Mouse (Mus musculus) lung, adult 2 months (tissue): ENCODE data around the gene Ear2. TPM values are rescaled to one million over a fixed set of nuclear protein-coding genes. Genes with fewer than 3 reads are reported as not detected.
"Not testable (repeated sequence)": the region's sequence is repeated elsewhere in the genome, so short reads cannot be mapped to it uniquely, and the experiment has no call there.

ENCODE experiments used
- DNase-seq: peaks from one replicate; pipeline ENCODE4 v3.0.0; 2022
- H3K4me1 ChIP-seq: fragments of 200-500 bp; 2 replicates; pipeline ENCODE4 v1.6.1; 2011; ENCODE audit warnings: low read length; ENCODE audit not compliant: control insufficient read depth, insufficient read depth
- H3K4me3 ChIP-seq: fragments of 200-500 bp; replicated peaks from 2 replicates; pipeline ENCODE3; 2011; ENCODE audit warnings: low read depth, mild to moderate bottlenecking, control low read depth, low read length; ENCODE audit errors: extremely low read depth
- CTCF ChIP-seq: fragments of 200-500 bp; IDR thresholded peaks from 2 replicates; pipeline ENCODE4 v1.5.1; 2011; ENCODE audit warnings: mild to moderate bottlenecking, low read length, control low read depth; ENCODE audit not compliant: insufficient read depth
- POLR2A ChIP-seq: fragments of 200-500 bp; IDR thresholded peaks from 2 replicates; pipeline ENCODE4 v1.6.1; 2011; ENCODE audit warnings: low read depth, mild to moderate bottlenecking, control low read depth, low read length, borderline replicate concordance; ENCODE audit errors: extremely low read depth
- WGBS: fragments of 180-500 bp; shearing (Covaris S2); methylation state at CpG from one replicate; pipeline ENCODE4 v1.1.7; 2018; 5-methylcytosine and 5-hydroxymethylcytosine counted together
- polyA plus RNA-seq: library from polyadenylated mRNA; depleted of rRNA; stranded (reverse); fragments of >200 nt; gene quantifications from 2 replicates; pipeline ENCODE4 v1.2.3, GENCODE M21; 2012; rRNA removed

The Ear2 gene
- polyA plus RNA-seq, result 277 and 332 TPM in 2 replicates

DNA sequence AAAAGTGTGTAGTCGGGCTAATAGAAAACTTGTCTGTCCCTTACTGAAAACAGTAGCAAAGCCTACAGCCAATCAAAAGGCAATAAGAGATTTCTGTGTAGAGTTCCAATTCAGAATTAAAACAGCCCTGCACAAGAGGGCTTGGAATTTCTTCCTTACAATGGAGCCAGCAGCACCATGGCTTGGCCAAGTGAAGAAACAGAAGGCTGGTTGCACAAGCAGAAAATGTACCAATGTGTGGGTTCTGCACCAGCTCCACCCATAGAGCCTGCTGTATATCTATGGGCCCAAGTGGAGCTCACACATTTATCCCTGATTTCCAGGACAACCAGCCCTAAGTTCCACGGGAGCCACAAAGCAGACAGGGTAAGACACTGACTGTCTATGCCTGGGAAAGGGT, at the start of gene Ear2:
Gene Ear2, plus strand, starts transcription at position 301 of the 400 bp plus-strand sequence.
- WGBS, result 70% methylated on average over 2 of the region's 2 CpGs
- H3K4me1 ChIP-seq, result not testable (repeated sequence)

DNA sequence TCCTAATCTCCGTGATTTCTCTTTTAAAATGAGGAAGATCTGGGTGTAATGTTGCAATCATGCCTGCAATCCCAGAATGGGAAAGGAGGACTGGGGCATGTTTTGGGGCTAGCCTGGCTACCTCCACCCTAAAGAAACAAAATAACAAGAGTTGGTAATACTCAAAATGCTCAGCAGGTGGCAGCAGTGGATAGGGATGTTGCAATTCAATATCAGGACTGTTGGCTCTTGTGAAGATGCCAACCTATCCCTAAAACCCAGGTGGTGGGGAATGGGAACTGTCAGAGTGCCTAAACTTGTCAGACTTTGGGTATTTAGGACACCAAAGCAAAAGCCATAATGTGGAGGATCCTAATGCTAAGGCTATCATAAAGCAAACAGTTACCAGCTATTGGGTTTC, 34.6 kb upstream of the Ear2 start:
- not testable (repeated sequence) for DNase-seq, H3K4me3 ChIP-seq, H3K4me1 ChIP-seq
- WGBS, result 81% methylated on average over 1 of the region's 1 CpGs

More for the DNA sequence above, at the start of gene Ear2:
- not testable (repeated sequence) for DNase-seq, H3K4me3 ChIP-seq

DNA sequence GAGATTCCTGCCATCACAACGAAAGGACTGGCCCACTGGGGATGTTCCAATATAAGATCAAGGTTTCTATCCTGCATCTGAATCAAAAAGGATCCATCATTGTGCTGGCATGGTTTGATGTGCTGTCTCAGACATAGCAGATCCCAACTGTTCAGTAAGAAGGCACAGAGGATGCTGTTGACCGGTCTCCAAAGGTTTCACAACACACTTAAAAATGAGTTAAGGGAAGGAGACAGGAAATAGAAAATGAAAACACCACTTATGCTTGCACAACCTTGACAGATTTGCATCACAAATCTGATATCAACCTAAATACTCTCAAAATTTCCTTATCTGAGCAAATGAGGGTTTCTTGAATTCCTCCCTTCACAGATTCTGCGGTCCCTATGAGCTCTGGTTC, 31.9 kb upstream of the Ear2 start:
- not testable (repeated sequence) for H3K4me3 ChIP-seq, H3K4me1 ChIP-seq, DNase-seq
- whole genome bisulfite sequencing, result 48% methylated on average over 2 of the region's 3 CpGs

DNA sequence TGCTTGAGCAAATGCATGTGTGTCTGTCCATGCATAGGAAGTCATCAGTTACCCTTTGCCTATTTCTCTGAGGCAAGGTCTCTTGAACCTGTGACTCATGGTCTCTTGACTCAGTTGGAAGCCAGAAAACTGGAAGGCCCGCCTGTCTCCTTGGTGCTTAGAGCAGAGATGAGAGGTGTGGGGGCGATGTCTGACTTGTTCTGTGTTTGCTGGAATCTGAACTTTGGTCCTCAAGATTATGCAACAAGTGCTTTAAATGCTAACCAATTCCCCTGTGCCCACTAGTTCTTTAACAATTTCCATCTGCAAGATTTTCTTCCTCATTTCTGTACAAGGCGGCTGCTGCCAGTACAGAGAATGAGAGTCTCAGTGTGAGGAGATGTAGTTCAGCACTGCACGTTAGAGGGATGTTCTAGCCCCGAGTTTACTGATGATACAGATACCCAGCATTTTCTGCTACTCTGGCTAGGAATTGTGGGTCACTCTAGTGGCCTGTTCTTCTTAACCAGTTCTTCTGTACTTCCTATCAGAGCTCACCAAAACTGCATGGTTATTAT, 24.6 kb upstream of the Ear2 start:
- DNase-seq, H3K4me3 ChIP-seq, H3K4me1 ChIP-seq: not testable (repeated sequence)
- WGBS, result 48% methylated on average over 5 of the region's 5 CpGs

DNA sequence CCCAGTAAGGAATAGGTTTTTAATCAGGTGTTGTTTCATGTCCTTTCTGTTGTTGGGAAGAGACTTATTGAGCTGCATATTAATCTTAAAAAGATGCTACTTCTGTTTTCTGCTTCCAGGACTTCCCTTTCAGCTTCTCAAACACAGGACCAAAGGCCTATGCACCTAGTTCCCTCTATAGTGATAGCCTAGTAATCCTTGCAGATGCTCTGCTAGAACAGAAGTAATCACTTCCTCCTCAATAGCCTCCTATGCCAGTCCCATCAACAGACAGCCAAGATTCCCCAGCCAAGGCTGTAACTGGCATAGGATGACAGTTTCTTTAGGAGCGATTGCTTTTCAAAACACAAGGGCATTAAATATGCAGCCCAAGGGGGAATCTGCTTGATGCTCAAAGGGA, 15.9 kb upstream of the Ear2 start:
- H3K4me3 ChIP-seq, DNase-seq, H3K4me1 ChIP-seq: not testable (repeated sequence)
- 90% methylated on average over 1 of the region's 1 CpGs for WGBS

DNA sequence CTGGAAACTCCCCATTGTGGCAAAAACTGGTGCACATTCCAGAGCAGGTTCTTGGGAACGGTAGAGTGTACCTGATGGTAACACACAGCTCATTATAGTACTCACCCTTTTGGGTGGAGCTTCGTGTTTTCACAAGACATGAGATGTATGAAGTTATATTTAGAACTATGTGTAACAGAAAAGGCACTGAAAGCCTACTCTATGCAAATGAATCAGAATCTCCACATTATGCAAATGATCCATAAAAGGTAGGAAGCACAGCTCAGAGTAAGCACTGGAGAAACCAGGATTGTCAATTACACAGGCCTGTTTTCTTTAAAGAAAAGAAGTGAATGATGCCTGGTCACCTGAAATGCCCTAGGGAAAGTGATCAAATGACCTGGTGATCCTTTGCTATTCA, 14.9 kb upstream of the Ear2 start:
- 46% methylated on average over 2 of the region's 2 CpGs for WGBS
- not testable (repeated sequence) for DNase-seq, H3K4me3 ChIP-seq

DNA sequence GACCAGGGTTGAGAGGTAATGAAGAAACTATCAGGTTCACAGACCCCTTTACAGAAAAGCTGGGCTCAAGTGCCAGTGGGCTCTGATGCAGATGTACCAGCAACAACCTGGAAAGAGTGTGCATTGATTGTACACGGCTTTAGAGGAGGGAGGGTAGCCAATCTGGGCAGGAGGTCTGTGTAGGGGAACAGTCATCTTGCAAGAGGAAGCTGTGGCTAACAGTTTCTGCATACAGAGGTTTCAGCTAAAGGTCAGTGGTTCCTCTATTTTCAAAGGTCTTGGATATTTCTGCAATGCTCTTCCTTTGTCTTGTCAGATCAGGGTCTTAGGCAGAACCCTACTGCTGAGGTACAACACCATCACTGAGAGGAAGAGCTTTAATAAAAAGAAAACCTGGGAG, 10.9 kb upstream of the Ear2 start:
- 37% methylated on average over 1 of the region's 1 CpGs for WGBS
- not testable (repeated sequence) for DNase-seq, H3K4me3 ChIP-seq, H3K4me1 ChIP-seq

More for the DNA sequence above, 14.9 kb upstream of the Ear2 start:
- H3K4me1 ChIP-seq, result not testable (repeated sequence)

DNA sequence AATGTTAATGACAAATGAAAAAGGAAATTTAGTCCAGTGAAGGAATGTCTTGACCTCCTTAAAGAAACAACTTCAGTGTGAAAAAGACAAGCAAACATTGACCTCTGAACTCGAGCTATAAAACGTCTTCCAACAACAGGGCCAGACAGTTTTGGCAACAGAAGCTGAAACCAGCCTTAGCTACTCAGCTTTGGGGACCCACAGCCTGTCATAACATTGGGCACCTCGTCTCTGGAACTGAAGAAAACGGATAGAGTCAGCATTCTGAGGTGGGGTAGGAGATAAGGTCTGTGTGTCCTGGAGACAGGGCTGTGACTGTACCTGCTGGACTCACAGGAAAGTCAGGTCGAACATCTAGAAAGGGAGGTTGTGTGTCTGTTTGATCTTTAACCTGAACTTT, 8.0 kb upstream of the Ear2 start:
- not testable (repeated sequence) for DNase-seq, H3K4me1 ChIP-seq, H3K4me3 ChIP-seq
- 30% methylated on average over 5 of the region's 5 CpGs for WGBS

DNA sequence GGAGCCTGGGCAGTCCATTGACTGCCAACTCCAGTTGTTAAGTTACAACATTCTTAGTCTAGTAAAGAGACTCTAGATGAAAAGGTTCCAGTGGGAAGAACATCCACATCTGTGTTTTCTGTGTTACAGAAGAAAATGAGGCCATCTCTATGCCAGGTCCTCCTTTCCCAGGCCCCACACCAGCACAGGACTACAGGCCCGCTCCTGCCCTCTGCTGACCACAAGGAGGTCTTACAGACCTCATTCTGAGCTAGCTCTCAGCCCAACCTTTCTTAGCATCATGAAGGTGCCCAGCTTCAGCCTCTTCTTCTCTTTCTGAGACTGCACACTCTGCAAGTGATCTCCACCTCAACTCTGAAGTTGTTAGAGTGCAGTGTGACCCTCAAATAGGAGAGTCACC, 2.4 kb upstream of the Ear2 start:
- H3K4me1 ChIP-seq, DNase-seq, H3K4me3 ChIP-seq: not testable (repeated sequence)
- no CpG with 5 or more reads among the region's 1 CpGs for WGBS

DNA sequence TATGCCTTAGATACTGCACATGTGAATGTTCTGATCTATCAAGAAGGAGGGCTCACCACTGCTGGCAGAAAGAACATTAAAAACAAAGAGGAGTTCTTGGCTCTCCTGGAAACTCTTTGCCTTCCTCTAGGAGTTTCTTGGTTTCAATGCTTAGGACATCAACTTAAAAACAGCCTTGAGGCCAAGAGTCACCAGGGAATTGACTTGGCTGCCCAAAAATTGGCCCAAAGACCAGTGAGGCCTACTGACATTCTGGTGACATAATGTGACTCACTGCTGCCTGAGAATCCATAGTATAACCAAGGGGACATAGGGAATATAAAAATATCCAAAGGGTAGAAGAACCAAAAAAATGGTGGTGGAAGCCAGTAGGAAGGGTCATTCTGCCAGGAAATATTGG, 8.5 kb downstream of the Ear2 start:
- no peak overlapping the region for H3K4me3 ChIP-seq
- DNase-seq, result no peak
- no peaks in the 10 kb centered on the region for H3K4me1 ChIP-seq
- TF ChIP-seq CTCF, result no peak
- TF ChIP-seq POLR2A, result no peak

DNA sequence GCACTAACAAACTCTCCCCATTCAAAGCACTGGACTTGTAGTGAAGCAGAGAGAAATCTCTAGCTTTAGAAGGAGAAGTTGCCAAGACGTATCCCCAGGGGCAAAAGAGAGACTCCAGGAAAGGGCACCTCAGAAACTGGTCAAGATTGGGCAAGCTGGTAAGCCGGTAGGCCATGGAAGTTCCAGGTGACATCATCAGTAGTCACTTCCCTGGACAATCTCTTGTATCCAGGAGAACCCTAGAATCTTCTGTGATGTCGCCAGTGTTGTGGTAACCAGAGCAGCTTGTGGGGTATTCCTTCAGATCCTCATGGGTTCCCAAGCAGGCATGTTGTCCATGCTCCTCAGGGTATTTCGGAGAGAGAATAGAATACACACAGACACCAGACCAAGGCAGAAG, 21.1 kb downstream of the Ear2 start, which contains the start of gene Gm3327:
Gene Gm3327, plus strand, starts transcription at position 301 of the 400 bp plus-strand sequence.
- H3K4me1 ChIP-seq, DNase-seq: not testable (repeated sequence)
- WGBS, result 83% methylated on average over 3 of the region's 4 CpGs

More for the DNA sequence above, 21.1 kb downstream of the Ear2 start, which contains the start of gene Gm3327:
- not testable (repeated sequence) for H3K4me3 ChIP-seq

Other genes with a start within 250 kb of the Ear2 start
- gene Ear1, start 227.1 kb upstream of the Ear2 start, polyA plus RNA-seq, result 60.1 and 70.5 TPM in 2 replicates
- gene Ear10, start 179.1 kb upstream of the Ear2 start, polyA plus RNA-seq, result not detected in 2 replicates
- 2.0 and 2.3 TPM in 2 replicates for gene Gm8113, start 177.3 kb upstream of the Ear2 start, polyA plus RNA-seq
- not detected in 2 replicates for gene Ang5, start 145.6 kb upstream of the Ear2 start, polyA plus RNA-seq
- gene Ang6, start 100.4 kb upstream of the Ear2 start, polyA plus RNA-seq, result not detected in 2 replicates
- gene Gm3327, start 21.2 kb downstream of the Ear2 start, polyA plus RNA-seq, result not detected in 2 replicates
- gene Gm8212, start 95.0 kb downstream of the Ear2 start, polyA plus RNA-seq, result not detected in 2 replicates
- not detected in 2 replicates for gene 4930503E14Rik, start 110.6 kb downstream of the Ear2 start, polyA plus RNA-seq
- gene Gm8220, start 182.9 kb downstream of the Ear2 start, polyA plus RNA-seq, result not detected in 2 replicates
- gene Gm5930, start 235.9 kb downstream of the Ear2 start, polyA plus RNA-seq, result not detected in 2 replicates